8 mouse cellular contexts compared by ENCODE assay signal in the genomic region with DNA sequence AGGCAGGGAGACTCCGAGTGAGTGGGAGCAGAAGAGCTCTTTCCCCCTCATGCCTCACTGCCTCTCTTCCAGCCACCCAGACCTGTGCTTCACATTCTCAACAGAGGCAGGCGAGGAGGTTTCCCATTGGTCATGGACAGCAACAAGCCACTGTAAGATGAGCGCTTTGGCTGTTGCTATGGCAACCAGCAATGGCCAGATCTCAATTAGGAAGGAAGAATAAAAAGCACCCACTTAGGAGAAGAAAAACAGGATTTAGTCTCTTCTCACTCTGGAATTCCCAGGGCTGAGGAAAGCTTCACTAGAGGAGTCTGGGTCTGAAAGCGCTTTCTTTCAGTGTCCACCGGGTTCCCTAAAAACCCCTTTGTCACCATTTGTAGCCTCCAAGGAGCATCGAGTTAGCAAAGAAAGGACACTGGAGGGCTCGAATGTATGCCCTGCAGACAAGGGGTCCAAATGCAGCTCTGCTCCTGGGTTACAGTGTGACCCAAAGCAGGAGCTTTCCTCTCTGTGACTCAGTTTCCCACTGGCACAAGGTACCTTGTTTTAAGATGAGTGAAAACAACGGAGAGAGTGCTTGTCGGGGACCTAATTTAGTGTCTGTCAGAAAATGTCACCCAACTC. TPM values are rescaled to one million over a fixed set of nuclear protein-coding genes. Genes with fewer than 3 reads are reported as not detected.
DNase-seq lines count a peak whose midpoint lies in the region; ATAC-seq and TF ChIP-seq lines count a peak whose summit lies in the region.

No protein-coding gene starts in this region.

- no peak overlapping the region; the same call in 1 of the 2 replicates for H3K4me2 ChIP-seq in lung, embryonic 14.5 days

- peak; percentile 85 for DNase-seq in lung, embryonic 14.5 days
- DNase-seq in lung, adult 18-20 months: no peak
- peak; percentile 80 to 83 for DNase-seq in frontal cortex, adult 2 months (ENCODE audit: extremely low spot score in 1 of 2, low spot score in 1 of 2)
- DNase-seq in left cerebral cortex, postnatal 14 days (ENCODE audit: low spot score in 2 of 2): peak; percentile 82 to 88
- peak; percentile 86 for DNase-seq in right cerebral cortex, adult 18-20 months
- DNase-seq in thymus, postnatal 10 days (ENCODE audit: low spot score in 2 of 2): no peak
- DNase-seq in cerebellum, adult 8-10 months: no peak
- DNase-seq in thymus, postnatal 0 days (ENCODE audit: low spot score): no peak

- ATAC-seq in lung, embryonic 14.5 days (ENCODE audit: insufficient read depth): peak; percentile 94

- 0 out of 2 replicates have a peak overlapping the region, but pooled peaks have one; percentile 6 for H3K9ac ChIP-seq in lung, embryonic 14.5 days

- no peak overlapping the region for H3K27ac ChIP-seq in lung, embryonic 14.5 days (ENCODE audit: low read depth)

- TF ChIP-seq CTCF in lung, embryonic 14.5 days (IDR thresholded peaks at IDR 0.05; ENCODE audit: low read depth): no peak

- H3K9me3 ChIP-seq in lung, embryonic 14.5 days (ENCODE audit: low read depth, low read length): no peaks in the 10 kb centered on the region

- intact Hi-C loops in left cerebral cortex, postnatal 14 days (cut with DNase I): no loop called here

- H3K36me3 ChIP-seq in lung, embryonic 14.5 days (ENCODE audit: insufficient read depth): 0 out of 2 replicates have a peak, but pooled peaks cover 7% of the 10 kb centered on the region

- 24% methylated on average over 9 of the region's 9 CpGs for WGBS in lung, embryonic 14.5 days

- H3K4me3 ChIP-seq in lung, embryonic 14.5 days (ENCODE audit: low read depth, low read length): no peak overlapping the region

- H3K4me1 ChIP-seq in lung, embryonic 14.5 days (ENCODE audit: insufficient read depth): no peaks in the 10 kb centered on the region

- no peaks in the 10 kb centered on the region for H3K27me3 ChIP-seq in lung, embryonic 14.5 days (ENCODE audit: insufficient read depth, low read length)

RNA-seq across cellular contexts. Expression of a gene that starts 30.8 kb away (rescaled TPM):
- polyA plus RNA-seq in lung, embryonic 14.5 days (2014; fragmentation: Nextera tagmentation; extraction: Ambion mirVana): 91.0 and 95.8 TPM in 2 replicates
- polyA plus RNA-seq in frontal cortex, adult 2 months (2012; rRNA removed): 45.9 and 46.0 TPM in 2 replicates
- total RNA-seq in left cerebral cortex, postnatal 14 days (2021): 10 to 100 TPM; 45.4 to 47.9 TPM
- 71.7 and 82.6 TPM in 2 replicates for polyA plus RNA-seq in thymus, postnatal 0 days (2015; fragmentation: Nextera tagmentation; extraction: Ambion mirVana)

Comparison
In these comparisons a context has a peak if more than half of its experiments do, and no peak if none do; other contexts are left out.
1. DNase-seq: peak in lung, embryonic 14.5 days (single experiment), frontal cortex, adult 2 months (2 of 2), left cerebral cortex, postnatal 14 days (2 of 2) and right cerebral cortex, adult 18-20 months (single experiment); none in lung, adult 18-20 months (0 of 2), thymus, postnatal 10 days (0 of 2), cerebellum, adult 8-10 months (single experiment) and thymus, postnatal 0 days (single experiment).